Mouse (Mus musculus): Measurements from ENCODE around the gene Astn1.

Gene Astn1

DNA sequence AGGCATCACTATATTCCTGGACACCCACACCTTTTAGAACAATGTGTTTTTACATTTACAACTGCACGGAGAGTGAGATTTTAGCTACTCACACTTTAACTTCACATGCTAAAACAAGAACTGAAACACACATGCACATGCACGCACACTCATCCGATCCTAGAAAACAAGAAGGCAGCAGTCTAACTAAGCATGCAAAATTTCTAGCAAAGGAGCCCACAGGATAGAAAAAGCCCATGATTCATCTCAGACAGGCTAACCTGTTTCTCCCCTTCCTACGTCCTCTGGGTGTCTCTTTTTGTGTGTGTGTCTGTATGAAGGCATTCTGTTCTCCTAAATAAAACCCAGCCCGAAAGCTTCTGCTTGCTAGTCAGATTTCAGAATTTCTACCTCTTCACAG, 378.9 kb downstream of the Astn1 start:
- no peak for DNase-seq (ENCODE audit: low read depth)
